Comparison of ENCODE assay signal across 18 mouse cellular contexts in genomic region chr6:99853716-99854115, GRCm38 (mm10).
DNase-seq lines count a peak whose midpoint lies in the region; ATAC-seq and TF ChIP-seq lines count a peak whose summit lies in the region.
"Had no signal": no experiment of that assay in that cellular context is flagged by ENCODE, and none has a peak within 500 bp of the region (broad histone marks: within the 10 kb centered on the region; RNA-seq: fewer than 3 reads in every experiment).

No protein-coding gene starts in this region.

- H3K9ac ChIP-seq in forebrain, embryonic 12.5 days, result no peak overlapping the region
- no peak overlapping the region for H3K9ac ChIP-seq in forebrain, embryonic 16.5 days (replicated peaks; ENCODE audit: low read depth, low read length)
- no peak overlapping the region for H3K9ac ChIP-seq in kidney, postnatal 0 days (ENCODE audit: low read depth, low read length)

- WGBS in forebrain, embryonic 12.5 days, result 56% methylated on average over 3 of the region's 3 CpGs
- 46% methylated on average over 3 of the region's 3 CpGs for WGBS in forebrain, embryonic 16.5 days
- 46% methylated on average over 3 of the region's 3 CpGs for WGBS in kidney, postnatal 0 days

- ATAC-seq in forebrain, embryonic 12.5 days (ENCODE audit: low FRiP score), result peak; percentile 14; the same call in 1 of the 2 replicates
- ATAC-seq in forebrain, embryonic 16.5 days, result no peak
- ATAC-seq in kidney, postnatal 0 days (replicated peaks; ENCODE audit: low FRiP score, low read depth), result no peak

- no peaks in the 10 kb centered on the region for H3K27me3 ChIP-seq in forebrain, embryonic 12.5 days
- H3K27me3 ChIP-seq in forebrain, embryonic 16.5 days (replicated peaks; ENCODE audit: control insufficient read depth, insufficient read depth, low read length), result no peaks in the 10 kb centered on the region
- H3K27me3 ChIP-seq in kidney, postnatal 0 days (ENCODE audit: insufficient read depth, low read length), result no peaks in the 10 kb centered on the region

- H3K4me1 ChIP-seq in forebrain, embryonic 12.5 days, result no peaks in the 10 kb centered on the region
- H3K4me1 ChIP-seq in forebrain, embryonic 16.5 days (replicated peaks; ENCODE audit: control insufficient read depth, insufficient read depth, low read length), result no peaks in the 10 kb centered on the region
- no peaks in the 10 kb centered on the region for H3K4me1 ChIP-seq in kidney, postnatal 0 days (replicated peaks; ENCODE audit: insufficient read depth, low read length)

- peak; percentile 47 for DNase-seq in kidney, postnatal 0 days (ENCODE audit: low spot score)
- no peak for DNase-seq in kidney, adult 9 months
- DNase-seq in 3T3-L1 (ENCODE audit: low read depth, low spot score), result peak; percentile 53
- DNase-seq in ZHBTc4 (ENCODE audit: low read depth, low spot score), result peak; percentile 16
- DNase-seq in frontal cortex, postnatal 36 days (ENCODE audit: low spot score in 2 of 2), result no peak
- DNase-seq in adrenal gland, postnatal 10 days, result no peak
- DNase-seq: adrenal gland, adult 2 months; B cell, adult 2 months; cerebellum, postnatal 36 days; gastrocnemius, postnatal 10 days; heart, postnatal 4 days; kidney, postnatal 25 days; layer of hippocampus, postnatal 36 days; lung, postnatal 36 days; right cerebral cortex, postnatal 25 days had no signal

- H3K27ac ChIP-seq in forebrain, embryonic 12.5 days, result no peak overlapping the region
- no peak overlapping the region for H3K27ac ChIP-seq in forebrain, embryonic 16.5 days (ENCODE audit: low read length)
- no peak overlapping the region for H3K27ac ChIP-seq in kidney, postnatal 0 days

- TF ChIP-seq CTCF in kidney, postnatal 0 days (IDR thresholded peaks at IDR 0.05; ENCODE audit: low read depth), result peak; percentile 57

- no peak overlapping the region for H3K4me3 ChIP-seq in forebrain, embryonic 12.5 days (replicated peaks)
- H3K4me3 ChIP-seq in forebrain, embryonic 16.5 days (replicated peaks; ENCODE audit: low read length), result no peak overlapping the region
- H3K4me3 ChIP-seq in kidney, postnatal 0 days (replicated peaks; ENCODE audit: low read depth, low read length), result no peak overlapping the region
- H3K4me3 ChIP-seq: erythroblast, embryonic 14.5 days had no signal

- no peaks in the 10 kb centered on the region for H3K36me3 ChIP-seq in forebrain, embryonic 12.5 days (replicated peaks)
- H3K36me3 ChIP-seq in forebrain, embryonic 16.5 days (ENCODE audit: control insufficient read depth, insufficient read depth), result no peaks in the 10 kb centered on the region
- no peaks in the 10 kb centered on the region for H3K36me3 ChIP-seq in kidney, postnatal 0 days (ENCODE audit: insufficient read depth, low read length)

- H3K4me2 ChIP-seq in forebrain, embryonic 12.5 days, result no peak overlapping the region
- H3K4me2 ChIP-seq in forebrain, embryonic 16.5 days (ENCODE audit: low read length), result no peak overlapping the region
- no peak overlapping the region for H3K4me2 ChIP-seq in kidney, postnatal 0 days (ENCODE audit: low read length)

- no peaks in the 10 kb centered on the region for H3K9me3 ChIP-seq in forebrain, embryonic 12.5 days
- H3K9me3 ChIP-seq in forebrain, embryonic 16.5 days (ENCODE audit: control insufficient read depth, low read length), result no peaks in the 10 kb centered on the region
- H3K9me3 ChIP-seq in kidney, postnatal 0 days (replicated peaks; ENCODE audit: low read length), result no peaks in the 10 kb centered on the region

Comparison
In these comparisons a context has a peak if more than half of its experiments do, and no peak if none do; other contexts are left out.
1. DNase-seq: peak in kidney, postnatal 0 days (single experiment), 3T3-L1 (single experiment) and ZHBTc4 (single experiment); none in kidney, adult 9 months (single experiment), frontal cortex, postnatal 36 days (0 of 2) and adrenal gland, postnatal 10 days (single experiment).